Mouse (Mus musculus): ENCODE measurements around the gene Usp22.

Usp22 gene

GRCm38 (mm10) chr11:61108911-61109361, 65.9 kb downstream of the Usp22 start:
- no peak for DNase-seq (ENCODE audit: low read depth, low spot score)

GRCm38 (mm10) chr11:61104241-61104901, 70.5 kb downstream of the Usp22 start:
- peak; percentile 95 for DNase-seq (ENCODE audit: low read depth, low spot score)

GRCm38 (mm10) chr11:61102397-61103339, 72.2 kb downstream of the Usp22 start:
- DNase-seq (ENCODE audit: low read depth, low spot score), result no peak
